Mouse (Mus musculus) lung, postnatal 0 days (tissue): ENCODE data around the gene Ssbp2. TPM values are rescaled to one million over a fixed set of nuclear protein-coding genes. Genes with fewer than 3 reads are reported as not detected.
A peak's percentile ranks its signal among the peaks of the same experiment; 100 is the strongest.

Source experiments
- ATAC-seq: fragments of 200-750 bp; cut with Nextera tagmentation; 2 replicates; pipeline ENCODE4 v1.8.0; 2017; ENCODE audit warnings: moderate library complexity
- DNase-seq: peaks from one replicate; pipeline ENCODE4 v3.0.0-alpha.2; 2016; ENCODE audit warnings: low spot score
- H3K27ac ChIP-seq: fragments of 300-500 bp; sonication (generic); 2 replicates; pipeline ENCODE4 v1.5.1; 2014; ENCODE audit warnings: antibody characterized with exemption, mild to moderate bottlenecking, low read length, mixed read lengths
- H3K27me3 ChIP-seq: fragments of 300-500 bp; sonication (generic); replicated peaks from 2 replicates; pipeline ENCODE4 v1.6.1; 2014; ENCODE audit warnings: low read length, mixed read lengths; ENCODE audit not compliant: insufficient read depth
- H3K36me3 ChIP-seq: fragments of 300-500 bp; sonication (generic); 2 replicates; pipeline ENCODE4 v1.6.1; 2014; ENCODE audit warnings: low read length, mixed read lengths; ENCODE audit not compliant: insufficient read depth
- H3K4me1 ChIP-seq: fragments of 300-500 bp; sonication (generic); 2 replicates; pipeline ENCODE4 v1.6.1; 2014; ENCODE audit warnings: antibody characterized with exemption, low read depth, low read length, mixed read lengths; ENCODE audit not compliant: insufficient read depth
- H3K4me2 ChIP-seq: fragments of 300-500 bp; sonication (generic); replicated peaks from 2 replicates; pipeline ENCODE4 v1.6.1; 2014; ENCODE audit warnings: low read depth, mild to moderate bottlenecking, low read length, moderate library complexity, mixed read lengths
- H3K4me3 ChIP-seq: fragments of 300-500 bp; sonication (generic); 2 replicates; pipeline ENCODE4 v1.5.1; 2014; ENCODE audit warnings: low read depth, low read length
- H3K9ac ChIP-seq: fragments of 300-500 bp; sonication (generic); replicated peaks from 2 replicates; pipeline ENCODE4 v1.6.1; 2014; ENCODE audit warnings: low read depth, mild to moderate bottlenecking
- H3K9me3 ChIP-seq: fragments of 300-500 bp; sonication (generic); 2 replicates; pipeline ENCODE4 v1.6.1; 2016; ENCODE audit warnings: low read length, mixed read lengths
- CTCF ChIP-seq: IDR thresholded peaks from 2 replicates; pipeline ENCODE4 v1.5.1; 2016; ENCODE audit warnings: antibody characterized with exemption, mild to moderate bottlenecking
- EP300 ChIP-seq: IDR thresholded peaks from 2 replicates; pipeline ENCODE4 v1.6.1; 2016; ENCODE audit warnings: antibody characterized with exemption, mild to moderate bottlenecking, control low read depth
- WGBS: fragments of 180-500 bp; shearing (Covaris S2); extraction: QIAGEN DNeasy Blood & Tissue Kit; methylation state at CpG from one replicate; pipeline ENCODE4 v1.1.7; 2014; 5-methylcytosine and 5-hydroxymethylcytosine counted together
- polyA plus RNA-seq: library from polyadenylated mRNA; unstranded; fragments of >200 nt; fragmentation: Nextera tagmentation; extraction: Ambion mirVana; gene quantifications from 2 replicates; pipeline ENCODE4 v1.2.1, GENCODE M21; 2015

The Ssbp2 gene
- polyA plus RNA-seq, 1 experiment from 2014 or later = 63.1 TPM

DNA sequence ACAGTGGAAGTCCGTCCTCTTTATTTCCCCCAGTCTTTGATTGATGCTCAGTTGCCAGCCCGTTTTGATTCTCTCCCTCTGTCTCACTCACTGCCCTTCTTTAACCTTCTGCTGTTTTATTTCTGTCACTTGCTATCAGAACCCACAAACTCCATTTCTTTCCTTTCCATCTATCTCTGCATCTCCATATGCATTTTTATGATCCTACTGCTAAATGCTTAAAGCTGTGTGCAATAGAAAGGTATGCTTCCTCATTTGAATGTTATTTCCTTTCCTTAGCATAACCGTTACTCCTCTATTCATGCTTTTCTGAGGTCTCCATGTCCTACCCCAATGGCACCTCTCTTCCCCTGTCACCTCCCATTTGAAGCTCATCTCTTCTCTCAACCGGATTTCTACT is 594 bp upstream of the Ssbp2 start:
- no peak for TF ChIP-seq EP300
- Histone ChIP-seq H3K36me3 (no peaks in the 10 kb centered on the region), H3K4me2 (no peak overlapping the region), H3K27ac (no peak overlapping the region), H3K27me3 (no peaks in the 10 kb centered on the region), H3K9me3 (no peaks in the 10 kb centered on the region), H3K4me1 (no peaks in the 10 kb centered on the region), H3K9ac (no peak overlapping the region), H3K4me3 (no peak overlapping the region)
- no peak for ATAC-seq
- 46% methylated on average over 4 of the region's 4 CpGs for WGBS
- no peak for DNase-seq

DNA sequence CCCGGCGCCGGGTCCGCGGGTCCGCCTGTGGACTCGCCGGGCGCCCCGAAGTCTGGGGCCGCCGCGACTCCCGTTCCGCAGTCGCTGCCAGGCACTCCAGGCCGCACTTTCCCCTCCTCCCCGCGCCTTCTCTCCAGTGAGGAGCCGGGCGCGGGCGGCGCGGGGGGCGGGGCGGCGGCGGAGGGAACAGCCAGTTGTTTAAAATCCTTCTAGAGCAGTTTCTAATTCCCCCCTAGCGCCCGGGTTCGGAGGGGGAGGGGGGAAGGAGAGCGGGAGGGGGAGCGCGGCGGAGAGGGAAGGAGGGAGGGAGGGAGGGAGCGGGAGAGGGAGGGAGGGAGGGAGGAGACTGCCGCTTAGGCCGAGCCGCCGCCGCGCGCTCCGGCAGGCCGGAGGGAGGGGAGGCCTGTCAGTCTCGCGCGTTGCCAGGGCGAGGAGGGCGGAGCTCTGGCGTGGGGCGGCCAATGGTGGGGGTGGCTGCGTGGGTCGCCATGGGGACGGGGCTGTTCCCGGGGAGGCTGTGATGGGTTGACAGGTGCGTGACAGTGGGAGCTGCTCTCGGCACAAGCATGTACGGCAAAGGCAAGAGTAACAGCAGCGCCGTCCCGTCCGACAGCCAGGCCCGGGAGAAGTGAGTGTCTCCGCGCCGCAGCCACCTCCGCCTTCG is 670 bp downstream of the Ssbp2 start:
- H3K36me3 ChIP-seq = no peaks in the 10 kb centered on the region
- peak overlapping the region; percentile 95 for H3K4me3 ChIP-seq
- no peaks in the 10 kb centered on the region for H3K9me3 ChIP-seq
- WGBS = 2% methylated on average over 38 of the region's 70 CpGs
- H3K27ac ChIP-seq = peak overlapping the region; percentile 94
- ATAC-seq (peak; percentile 97), DNase-seq (peak; percentile 98)
- peak overlapping the region; percentile 100 for H3K4me2 ChIP-seq
- peak overlapping the region; percentile 70 for H3K9ac ChIP-seq
- no peaks in the 10 kb centered on the region for H3K4me1 ChIP-seq
- TF ChIP-seq EP300 (no peak), CTCF (0 out of 2 replicates have a peak, but pooled peaks have one; percentile 0)
- no peaks in the 10 kb centered on the region for H3K27me3 ChIP-seq

DNA sequence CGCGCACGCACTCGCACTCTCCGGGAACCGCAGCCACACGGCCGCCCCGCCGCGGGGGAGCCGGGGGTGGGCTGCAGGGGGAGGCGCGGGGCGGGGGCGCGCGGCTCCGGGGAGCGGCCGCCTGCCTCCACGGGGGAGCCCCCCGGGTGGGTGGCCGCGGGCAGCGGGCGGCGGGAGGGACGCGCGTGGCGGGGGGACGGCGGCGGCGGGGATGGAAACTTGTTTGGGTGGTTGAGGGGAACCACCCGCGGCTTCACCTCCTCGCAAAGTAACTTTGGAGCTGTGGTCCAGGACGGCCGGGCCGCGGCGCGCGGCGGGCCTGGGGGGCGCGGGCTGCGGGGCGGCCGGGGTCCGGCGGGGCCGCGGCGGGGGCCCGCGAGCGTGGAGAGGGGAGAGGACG is 1.2 kb downstream of the Ssbp2 start:
- Histone ChIP-seq H3K27ac (peak overlapping the region; percentile 77), H3K4me1 (no peaks in the 10 kb centered on the region), H3K27me3 (no peaks in the 10 kb centered on the region), H3K4me2 (peak overlapping the region; percentile 100), H3K4me3 (peak overlapping the region; percentile 95), H3K9ac (peak overlapping the region; percentile 56), H3K36me3 (no peaks in the 10 kb centered on the region), H3K9me3 (no peaks in the 10 kb centered on the region)
- TF ChIP-seq EP300 = no peak
- no peak for TF ChIP-seq CTCF
- whole genome bisulfite sequencing = 0% methylated on average over 1 of the region's 61 CpGs
- DNase-seq (peak; percentile 40), ATAC-seq (peak; percentile 4)

GRCm38 (mm10) chr13:91461711-91462351 is 1.7 kb downstream of the Ssbp2 start:
- under 1% methylated on average over 39 of the region's 77 CpGs for WGBS
- peak overlapping the region; percentile 95 for H3K4me3 ChIP-seq
- H3K4me2 ChIP-seq = peak overlapping the region; percentile 100
- DNase-seq (peak; percentile 52), ATAC-seq (no peak; the same call in 1 of the 2 replicates)
- H3K27ac ChIP-seq = peak overlapping the region; percentile 77
- no peaks in the 10 kb centered on the region for H3K4me1 ChIP-seq
- no peaks in the 10 kb centered on the region for H3K9me3 ChIP-seq
- peak overlapping the region; percentile 56 for H3K9ac ChIP-seq
- no peaks in the 10 kb centered on the region for H3K36me3 ChIP-seq
- TF ChIP-seq CTCF (no peak), EP300 (no peak)
- H3K27me3 ChIP-seq = no peaks in the 10 kb centered on the region

DNA sequence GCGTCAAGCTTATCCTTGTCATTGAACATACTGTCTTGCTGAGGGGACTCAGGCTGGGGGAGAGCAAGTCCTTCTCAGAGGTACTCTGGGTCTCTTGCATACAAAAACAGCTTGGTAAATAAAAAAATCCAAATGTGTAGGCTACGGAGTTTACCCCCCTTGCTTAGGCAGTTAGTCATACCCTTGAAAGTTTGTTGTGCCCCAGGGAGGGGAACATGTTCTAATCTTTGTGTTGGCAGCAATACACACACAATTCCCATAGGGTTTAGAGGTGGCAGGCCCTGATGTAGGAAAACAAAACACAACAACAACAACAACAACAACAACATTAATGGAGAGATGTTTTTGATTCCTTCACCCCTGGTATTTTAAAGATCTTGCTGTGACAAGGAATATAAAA is 2.3 kb downstream of the Ssbp2 start:
- Histone ChIP-seq H3K9me3 (no peaks in the 10 kb centered on the region), H3K4me1 (no peaks in the 10 kb centered on the region), H3K4me3 (peak overlapping the region; percentile 95), H3K27ac (no peak overlapping the region), H3K36me3 (no peaks in the 10 kb centered on the region), H3K27me3 (no peaks in the 10 kb centered on the region), H3K9ac (peak overlapping the region; percentile 56; the same call in 1 of the 2 replicates), H3K4me2 (peak overlapping the region; percentile 100)
- ATAC-seq (no peak), DNase-seq (peak; percentile 33)
- TF ChIP-seq EP300 (no peak), CTCF (no peak)
- 4% methylated on average over 1 of the region's 2 CpGs for WGBS

DNA sequence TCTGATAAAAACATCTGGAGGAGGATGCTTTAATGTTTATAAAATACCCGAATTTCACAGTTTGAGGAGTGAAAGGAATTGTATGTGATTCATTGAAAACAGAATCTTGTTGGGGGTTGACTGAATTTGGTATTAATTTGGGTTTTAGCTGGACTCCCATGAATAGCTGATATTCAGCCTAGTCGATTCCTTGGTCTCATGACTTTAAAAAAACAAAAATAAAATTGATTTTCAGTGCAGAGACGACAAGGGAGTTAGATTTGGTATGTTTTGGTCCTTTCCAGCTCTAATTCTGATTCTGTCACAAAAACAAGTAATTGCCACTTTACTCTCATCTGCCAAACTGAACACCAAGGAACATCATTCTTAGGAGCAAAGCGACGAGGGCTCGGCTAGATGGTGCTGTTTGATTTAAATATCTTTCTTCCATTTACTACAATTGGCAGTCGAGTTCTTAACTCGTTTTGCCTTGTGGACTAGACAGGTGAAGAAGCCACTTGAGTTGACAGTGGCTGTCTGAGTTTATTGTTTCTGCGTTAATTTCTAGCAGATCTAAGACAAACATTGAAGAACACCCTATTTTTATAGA is 2.9 kb downstream of the Ssbp2 start:
- DNase-seq = peak; percentile 59
- Histone ChIP-seq H3K4me2 (no peak overlapping the region), H3K27me3 (no peaks in the 10 kb centered on the region)

More for the DNA sequence above, 2.9 kb downstream of the Ssbp2 start:
- 20% methylated on average over 9 of the region's 9 CpGs for WGBS
- H3K36me3 ChIP-seq = no peaks in the 10 kb centered on the region
- no peaks in the 10 kb centered on the region for H3K4me1 ChIP-seq
- no peak overlapping the region for H3K9ac ChIP-seq
- H3K4me3 ChIP-seq = no peak overlapping the region
- ATAC-seq = no peak
- no peaks in the 10 kb centered on the region for H3K9me3 ChIP-seq
- TF ChIP-seq CTCF (peak; percentile 53), EP300 (no peak)
- no peak overlapping the region for H3K27ac ChIP-seq
